Mouse (Mus musculus): ENCODE data around the gene Poc1a.

Poc1a gene

GRCm38 (mm10) chr9:106265358-106266075 is 15.3 kb upstream of the Poc1a start:
- no peak for DNase-seq

GRCm38 (mm10) chr9:106266936-106267657 is 13.8 kb upstream of the Poc1a start:
- DNase-seq, result peak; percentile 64

- DNase-seq, result no peak
These were observed 12.4 kb upstream of the Poc1a start for GRCm38 (mm10) chr9:106268421-106268820.

GRCm38 (mm10) chr9:106269076-106269788 is 11.6 kb upstream of the Poc1a start:
- DNase-seq, result no peak

- no peak for DNase-seq
These were observed 11.0 kb upstream of the Poc1a start for GRCm38 (mm10) chr9:106269879-106270278.

- DNase-seq, result peak; percentile 38
These were observed 10.2 kb upstream of the Poc1a start for GRCm38 (mm10) chr9:106270656-106271055.

GRCm38 (mm10) chr9:106272288-106272687 is 8.6 kb upstream of the Poc1a start:
- DNase-seq, result no peak

GRCm38 (mm10) chr9:106273276-106273675 is 7.6 kb upstream of the Poc1a start:
- DNase-seq, result peak; percentile 48

GRCm38 (mm10) chr9:106273791-106274190 is 7.1 kb upstream of the Poc1a start:
- DNase-seq, result no peak

GRCm38 (mm10) chr9:106274652-106275180 is 6.1 kb upstream of the Poc1a start:
- no peak for DNase-seq

GRCm38 (mm10) chr9:106275806-106276205 is 5.1 kb upstream of the Poc1a start:
- no peak for DNase-seq

GRCm38 (mm10) chr9:106280386-106280785 is 475 bp upstream of the Poc1a start:
- peak; percentile 60 for DNase-seq

- no peak for DNase-seq
These were observed 1.2 kb downstream of the Poc1a start for GRCm38 (mm10) chr9:106282024-106282423.

- no peak for DNase-seq
These were observed 6.3 kb downstream of the Poc1a start for GRCm38 (mm10) chr9:106287165-106287564.

GRCm38 (mm10) chr9:106288864-106289263 is 8.0 kb downstream of the Poc1a start:
- DNase-seq, result peak; percentile 87

- no peak for DNase-seq
These were observed 9.0 kb downstream of the Poc1a start for GRCm38 (mm10) chr9:106289841-106290240.

GRCm38 (mm10) chr9:106290636-106291122 is 9.8 kb downstream of the Poc1a start:
- DNase-seq, result no peak

- DNase-seq, result no peak
These were observed 12.8 kb downstream of the Poc1a start for GRCm38 (mm10) chr9:106293569-106294156.

GRCm38 (mm10) chr9:106296637-106297174 is 15.8 kb downstream of the Poc1a start:
- DNase-seq, result no peak

- DNase-seq, result no peak
These were observed 19.4 kb downstream of the Poc1a start for GRCm38 (mm10) chr9:106300176-106300803.

- no peak for DNase-seq
These were observed 20.1 kb downstream of the Poc1a start for GRCm38 (mm10) chr9:106300949-106301348.

All from kidney, adult 18-20 months (tissue).